Mouse (Mus musculus) small intestine, adult 2 months (tissue): ENCODE measurements around the gene a. TPM values are rescaled to one million over a fixed set of nuclear protein-coding genes. Genes with fewer than 3 reads are reported as not detected.

Experiments
- H3K27ac ChIP-seq: fragments of 200-500 bp; 2 replicates; pipeline ENCODE4 v1.5.1; 2012; ENCODE audit warnings: low read depth, low read length, control low read depth, inconsistent platforms; ENCODE audit not compliant: insufficient read depth
- H3K27me3 ChIP-seq: fragments of 200-500 bp; 2 replicates; pipeline ENCODE4 v1.6.1; 2012; ENCODE audit warnings: mild to moderate bottlenecking, moderate library complexity, low read length, inconsistent platforms; ENCODE audit not compliant: control insufficient read depth, insufficient read depth
- H3K36me3 ChIP-seq: fragments of 200-500 bp; 2 replicates; pipeline ENCODE4 v1.6.1; 2012; ENCODE audit warnings: mild to moderate bottlenecking, low read length, control low read depth, inconsistent platforms; ENCODE audit not compliant: control insufficient read depth, insufficient read depth
- H3K4me1 ChIP-seq: fragments of 200-500 bp; 2 replicates; pipeline ENCODE4 v1.6.1; 2012; ENCODE audit warnings: low read length, inconsistent platforms, mixed read lengths; ENCODE audit not compliant: control insufficient read depth, insufficient read depth, insufficient read length
- H3K4me3 ChIP-seq: fragments of 200-500 bp; 2 replicates; pipeline ENCODE4 v1.5.1; 2012; ENCODE audit warnings: low read depth, mild to moderate bottlenecking, control low read depth, inconsistent platforms, low read length, moderate library complexity
- CTCF ChIP-seq: fragments of 200-500 bp; IDR thresholded peaks from 2 replicates; pipeline ENCODE4 v1.5.1; 2012; ENCODE audit warnings: low read depth, mild to moderate bottlenecking, control low read depth, inconsistent platforms, low read length, moderate library complexity, mixed read lengths; ENCODE audit not compliant: insufficient replicate concordance, insufficient read length; ENCODE audit errors: extremely low read depth
- POLR2A ChIP-seq: fragments of 200-500 bp; IDR thresholded peaks from 2 replicates; pipeline ENCODE4 v1.6.1; 2012; ENCODE audit warnings: low read depth, mild to moderate bottlenecking, control low read depth, inconsistent platforms, low read length, moderate library complexity
- WGBS: fragments of 180-500 bp; shearing (Covaris S2); methylation state at CpG from one replicate; pipeline ENCODE4 v1.1.7; 2018; 5-methylcytosine and 5-hydroxymethylcytosine counted together
- polyA plus RNA-seq: library from polyadenylated mRNA; depleted of rRNA; stranded (reverse); fragments of >200 nt; gene quantifications from 2 replicates; pipeline ENCODE4 v1.2.3, GENCODE M21; 2012

The a gene
- polyA plus RNA-seq, 1 experiment: 1.2 TPM

GRCm38 (mm10) chr2:154785284-154785683, 5.9 kb upstream of the a start:
- Histone ChIP-seq H3K36me3 (no peaks in the 10 kb centered on the region), H3K4me3 (no peak overlapping the region), H3K27ac (no peak overlapping the region), H3K4me1 (no peaks in the 10 kb centered on the region), H3K27me3 (no peaks in the 10 kb centered on the region)
- TF ChIP-seq CTCF (no peak), POLR2A (no peak)
- 71% methylated on average over 3 of the region's 3 CpGs for WGBS

- no peak for TF ChIP-seq CTCF
- no peak for TF ChIP-seq POLR2A
Measured at GRCm38 (mm10) chr2:154786187-154786586, 5.0 kb upstream of the a start.

GRCm38 (mm10) chr2:154786776-154787175, 4.4 kb upstream of the a start:
- no peaks in the 10 kb centered on the region; the same call in 1 of the 2 replicates for H3K4me1 ChIP-seq
- 59% methylated on average over 11 of the region's 11 CpGs for WGBS
- no peak for TF ChIP-seq POLR2A
- no peak for TF ChIP-seq CTCF
- no peaks in the 10 kb centered on the region for H3K36me3 ChIP-seq
- H3K4me3 ChIP-seq: no peak overlapping the region
- H3K27me3 ChIP-seq: no peaks in the 10 kb centered on the region
- H3K27ac ChIP-seq: no peak overlapping the region

More at GRCm38 (mm10) chr2:154786187-154786586, 5.0 kb upstream of the a start:
- no peak overlapping the region for H3K27ac ChIP-seq
- 55% methylated on average over 3 of the region's 3 CpGs for WGBS
- no peaks in the 10 kb centered on the region for H3K36me3 ChIP-seq
- no peaks in the 10 kb centered on the region for H3K27me3 ChIP-seq
- no peaks in the 10 kb centered on the region for H3K4me1 ChIP-seq
- no peak overlapping the region for H3K4me3 ChIP-seq

- H3K4me3 ChIP-seq: no peak overlapping the region
- 84% methylated on average over 6 of the region's 6 CpGs for WGBS
- no peaks in the 10 kb centered on the region for H3K27me3 ChIP-seq
- no peaks in the 10 kb centered on the region for H3K36me3 ChIP-seq
- H3K27ac ChIP-seq: no peak overlapping the region
- peaks cover 11% of the 10 kb centered on the region for H3K4me1 ChIP-seq
- TF ChIP-seq POLR2A (no peak), CTCF (no peak)
Measured at GRCm38 (mm10) chr2:154789381-154789780, 1.8 kb upstream of the a start.

GRCm38 (mm10) chr2:154789977-154790655, 1.1 kb upstream of the a start:
- 16% methylated on average over 14 of the region's 14 CpGs for WGBS
- Histone ChIP-seq H3K4me1 (peaks cover 12% of the 10 kb centered on the region), H3K27ac (no peak overlapping the region), H3K36me3 (no peaks in the 10 kb centered on the region), H3K27me3 (no peaks in the 10 kb centered on the region), H3K4me3 (peak overlapping the region; percentile 60)
- TF ChIP-seq CTCF (no peak), POLR2A (no peak)

- WGBS: 1% methylated on average over 66 of the region's 67 CpGs
Measured at GRCm38 (mm10) chr2:154791661-154792642, 750 bp downstream of the a start.

GRCm38 (mm10) chr2:154803372-154803771, 12.2 kb downstream of the a start:
- Histone ChIP-seq H3K36me3 (peaks cover 3% of the 10 kb centered on the region), H3K27ac (no peak overlapping the region), H3K4me1 (no peaks in the 10 kb centered on the region), H3K27me3 (no peaks in the 10 kb centered on the region), H3K4me3 (no peak overlapping the region)
- WGBS: 60% methylated on average over 1 of the region's 1 CpGs
- TF ChIP-seq POLR2A (no peak), CTCF (no peak)

More at GRCm38 (mm10) chr2:154791661-154792642, 750 bp downstream of the a start:
- Histone ChIP-seq H3K27ac (peak overlapping the region; percentile 94), H3K36me3 (no peaks in the 10 kb centered on the region), H3K4me3 (peak overlapping the region; percentile 100), H3K27me3 (no peaks in the 10 kb centered on the region), H3K4me1 (peaks cover 12% of the 10 kb centered on the region)
- TF ChIP-seq CTCF (no peak), POLR2A (no peak)
